Mouse (Mus musculus) lung, embryonic 15.5 days (tissue): ENCODE results near the gene Exph5. TPM values are rescaled to one million over a fixed set of nuclear protein-coding genes. Genes with fewer than 3 reads are reported as not detected.

ENCODE experiments used
- microRNA-seq: library from miRNA; unstranded; fragments of <30 nt; microRNA quantifications from one replicate; pipeline ENCODE4, GENCODE M21; 2016
- polyA plus RNA-seq: library from polyadenylated mRNA; unstranded; fragments of >200 nt; fragmentation: Nextera tagmentation; extraction: Ambion mirVana; gene quantifications from 2 replicates; pipeline ENCODE4 v1.2.1, GENCODE M21; 2015

Exph5 gene
- polyA plus RNA-seq, 1 experiment from 2014 or later, result 7.0 TPM

Small RNA genes lying within 50 kb of the gene (microRNA-seq; reads per million reads assigned to microRNA genes)
- not detected for gene Mir130c

Other genes starting within 250 kb of the Exph5 start
- gene Ddx10, start 53.6 kb upstream of the Exph5 start, polyA plus RNA-seq, result 26.1 and 29.1 TPM in 2 replicates
- 49.1 and 53.0 TPM in 2 replicates for gene Kdelc2, start 82.4 kb downstream of the Exph5 start, polyA plus RNA-seq
- gene 4930550C14Rik, start 100.7 kb downstream of the Exph5 start, polyA plus RNA-seq, result 1.7 and 1.9 TPM in 2 replicates
- gene Atm, start 235.1 kb downstream of the Exph5 start, polyA plus RNA-seq, result 11.7 and 12.9 TPM in 2 replicates
- 17.0 and 18.2 TPM in 2 replicates for gene Npat, start 235.4 kb downstream of the Exph5 start, polyA plus RNA-seq